In genomic region chr16:49679666-49680065, GRCm38 (mm10) we compare ENCODE assay signal across 16 mouse cellular contexts.
"Had no signal": no experiment of that assay in that cellular context is flagged by ENCODE, and none has a peak within 500 bp of the region (broad histone marks: within the 10 kb centered on the region; RNA-seq: fewer than 3 reads in every experiment).

No protein-coding gene starts in this region.

- H3K27ac ChIP-seq: neural tube, embryonic 13.5 days; neural tube, embryonic 15.5 days; stomach, embryonic 15.5 days; stomach, postnatal 0 days had no signal

- H3K27me3 ChIP-seq: neural tube, embryonic 13.5 days; neural tube, embryonic 15.5 days; stomach, embryonic 15.5 days had no signal

- DNase-seq: retina, postnatal 1 day; right cerebral cortex, adult 18-20 months; right cerebral cortex, postnatal 14 days; right cerebral cortex, postnatal 25 days; right cerebral cortex, postnatal 4 days; spleen, adult 18-20 months; thymus, adult 18-20 months; thymus, adult 2 months; thymus, postnatal 14 days; thymus, postnatal 25 days; thymus, postnatal 36 days; thymus, postnatal 4 days had no signal

- H3K4me3 ChIP-seq: neural tube, embryonic 13.5 days; neural tube, embryonic 15.5 days; stomach, embryonic 15.5 days had no signal

- H3K4me1 ChIP-seq: neural tube, embryonic 15.5 days; stomach, embryonic 15.5 days had no signal
